Mouse (Mus musculus) ES-E14 (cell line): ENCODE measurements around the gene Nectin2.

Experiments
- CHD2 ChIP-seq: IDR thresholded peaks from 2 replicates; pipeline ENCODE4 v1.6.1; 2014; ENCODE audit warnings: mild to moderate bottlenecking, low read depth, low read length, inconsistent platforms
- HCFC1 ChIP-seq: IDR thresholded peaks from 2 replicates; pipeline ENCODE4 v1.6.1; 2012; ENCODE audit warnings: low read length, inconsistent platforms, borderline replicate concordance; ENCODE audit not compliant: insufficient read depth
- MAFK ChIP-seq: IDR thresholded peaks from 2 replicates; pipeline ENCODE4 v1.6.1; 2014; ENCODE audit warnings: mild to moderate bottlenecking, low read depth, low read length, inconsistent platforms; ENCODE audit not compliant: insufficient read depth
- ZC3H11A ChIP-seq: IDR thresholded peaks from 2 replicates; pipeline ENCODE4 v1.6.1; 2012; ENCODE audit warnings: low read depth, mild to moderate bottlenecking, inconsistent platforms, low read length, borderline replicate concordance

GRCm38 (mm10) chr7:19691873-19692865 lies 58.1 kb downstream of the Nectin2 start, which contains the start of gene Apoc1:
- no peak for TF ChIP-seq ZC3H11A
- TF ChIP-seq CHD2, result peak; percentile 5; the same call in 1 of the 2 replicates
- no peak for TF ChIP-seq HCFC1
- no peak for TF ChIP-seq MAFK
